ENCODE assay signal across 11 mouse cellular contexts in genomic region chr4:43425197-43425596, GRCm38 (mm10). TPM values are rescaled to one million over a fixed set of nuclear protein-coding genes. Genes with fewer than 3 reads are reported as not detected.
DNase-seq lines count a peak whose midpoint lies in the region; ATAC-seq lines count a peak whose summit lies in the region.
"Had no signal": no experiment of that assay in that cellular context is flagged by ENCODE, and none has a peak within 500 bp of the region (broad histone marks: within the 10 kb centered on the region; RNA-seq: fewer than 3 reads in every experiment).

No protein-coding gene starts in this region.

- no peak for DNase-seq in kidney, postnatal 4 days
- peak; percentile 46 for DNase-seq in embryo, embryonic 11 days
- no peak for DNase-seq in embryonic facial prominence, embryonic 14.5 days (ENCODE audit: low spot score)
- DNase-seq in liver, embryonic 13.5 days = no peak
- no peak for DNase-seq in cerebellum, postnatal 14 days
- no peak for DNase-seq in ovary, postnatal 14 days (ENCODE audit: low spot score)
- no peak for DNase-seq in urinary bladder, postnatal 10 days (ENCODE audit: low spot score)
- DNase-seq: adrenal gland, adult 2 months; cerebellum, adult 8-10 months; spleen, adult 18-20 months had no signal

- H3K4me3 ChIP-seq in kidney, embryonic 15.5 days (replicated peaks) = 0 out of 2 replicates have a peak overlapping the region, but pooled peaks have one; percentile 7
- no peak overlapping the region for H3K4me3 ChIP-seq in embryonic facial prominence, embryonic 14.5 days (ENCODE audit: low read depth, low read length)
- peak overlapping the region; percentile 30 for H3K4me3 ChIP-seq in liver, embryonic 13.5 days (replicated peaks)

- ATAC-seq in kidney, embryonic 15.5 days (replicated peaks; ENCODE audit: low FRiP score) = no peak
- ATAC-seq in embryonic facial prominence, embryonic 14.5 days (ENCODE audit: low read depth) = no peak
- ATAC-seq in liver, embryonic 13.5 days (ENCODE audit: low read depth) = no peak

- WGBS in kidney, embryonic 15.5 days = 38% methylated on average over 14 of the region's 14 CpGs
- WGBS in embryonic facial prominence, embryonic 14.5 days = 30% methylated on average over 14 of the region's 14 CpGs
- 18% methylated on average over 14 of the region's 14 CpGs for WGBS in liver, embryonic 13.5 days (ENCODE audit: insufficient replicate concordance)

- H3K36me3 ChIP-seq in kidney, embryonic 15.5 days = peaks cover 56% of the 10 kb centered on the region
- peaks cover 56% of the 10 kb centered on the region for H3K36me3 ChIP-seq in embryonic facial prominence, embryonic 14.5 days (ENCODE audit: control insufficient read depth, insufficient read depth, low read length)
- 0 out of 2 replicates have a peak, but pooled peaks cover 7% of the 10 kb centered on the region for H3K36me3 ChIP-seq in liver, embryonic 13.5 days

- peaks cover 58% of the 10 kb centered on the region for H3K27me3 ChIP-seq in kidney, embryonic 15.5 days
- peaks cover 50% of the 10 kb centered on the region for H3K27me3 ChIP-seq in embryonic facial prominence, embryonic 14.5 days (replicated peaks; ENCODE audit: control insufficient read depth, insufficient read depth, low read length)
- peaks cover 79% of the 10 kb centered on the region for H3K27me3 ChIP-seq in liver, embryonic 13.5 days

- peak overlapping the region; percentile 32 for H3K4me2 ChIP-seq in kidney, embryonic 15.5 days
- peak overlapping the region; percentile 26 for H3K4me2 ChIP-seq in embryonic facial prominence, embryonic 14.5 days (ENCODE audit: low read depth, low read length)
- peak overlapping the region; percentile 50 for H3K4me2 ChIP-seq in liver, embryonic 13.5 days

- peaks cover 40% of the 10 kb centered on the region for H3K4me1 ChIP-seq in kidney, embryonic 15.5 days
- H3K4me1 ChIP-seq in embryonic facial prominence, embryonic 14.5 days (ENCODE audit: control insufficient read depth, insufficient read depth, low read length) = peaks cover 4% of the 10 kb centered on the region; the same call in 1 of the 2 replicates
- peaks cover 18% of the 10 kb centered on the region for H3K4me1 ChIP-seq in liver, embryonic 13.5 days (replicated peaks)

- no peak overlapping the region for H3K27ac ChIP-seq in kidney, embryonic 15.5 days
- H3K27ac ChIP-seq in embryonic facial prominence, embryonic 14.5 days (replicated peaks; ENCODE audit: low read depth, low read length) = no peak overlapping the region
- no peak overlapping the region for H3K27ac ChIP-seq in liver, embryonic 13.5 days

- no peaks in the 10 kb centered on the region for H3K9me3 ChIP-seq in kidney, embryonic 15.5 days (replicated peaks)
- H3K9me3 ChIP-seq in embryonic facial prominence, embryonic 14.5 days (ENCODE audit: control insufficient read depth, low read length) = no peaks in the 10 kb centered on the region
- no peaks in the 10 kb centered on the region for H3K9me3 ChIP-seq in liver, embryonic 13.5 days (replicated peaks)

- no peak overlapping the region for H3K9ac ChIP-seq in kidney, embryonic 15.5 days
- 0 out of 2 replicates have a peak overlapping the region, but pooled peaks have one; percentile 8 for H3K9ac ChIP-seq in embryonic facial prominence, embryonic 14.5 days (ENCODE audit: low read depth, low read length)
- H3K9ac ChIP-seq in liver, embryonic 13.5 days = no peak overlapping the region

RNA-seq across cellular contexts. Expression of gene Fam166b, which starts 3.7 kb away (rescaled TPM):
- 0.27 and 0.44 TPM in 2 replicates for polyA plus RNA-seq in kidney, embryonic 15.5 days (2015; fragmentation: Nextera tagmentation; extraction: Ambion mirVana)
- 0.22 and 0.33 TPM in 2 replicates for polyA plus RNA-seq in embryonic facial prominence, embryonic 14.5 days (2014; fragmentation: Nextera tagmentation; extraction: Ambion mirVana)
- not detected in 2 replicates for polyA plus RNA-seq in liver, embryonic 13.5 days (2015; fragmentation: Nextera tagmentation; extraction: Ambion mirVana)

RNA-seq across cellular contexts. Expression of gene Tesk1, which starts 16.5 kb away (rescaled TPM):
- polyA plus RNA-seq in kidney, embryonic 15.5 days (2015; fragmentation: Nextera tagmentation; extraction: Ambion mirVana) = 5.9 and 7.4 TPM in 2 replicates
- polyA plus RNA-seq in embryonic facial prominence, embryonic 14.5 days (2014; fragmentation: Nextera tagmentation; extraction: Ambion mirVana) = 13.2 and 14.8 TPM in 2 replicates
- polyA plus RNA-seq in liver, embryonic 13.5 days (2015; fragmentation: Nextera tagmentation; extraction: Ambion mirVana) = 0.95 and 0.98 TPM in 2 replicates

RNA-seq across cellular contexts. Expression of gene Cd72, which starts 29.2 kb away (rescaled TPM):
- 3.0 and 4.3 TPM in 2 replicates for polyA plus RNA-seq in kidney, embryonic 15.5 days (2015; fragmentation: Nextera tagmentation; extraction: Ambion mirVana)
- 2.9 and 3.9 TPM in 2 replicates for polyA plus RNA-seq in embryonic facial prominence, embryonic 14.5 days (2014; fragmentation: Nextera tagmentation; extraction: Ambion mirVana)
- polyA plus RNA-seq in liver, embryonic 13.5 days (2015; fragmentation: Nextera tagmentation; extraction: Ambion mirVana) = 0.48 and 0.70 TPM in 2 replicates

RNA-seq across cellular contexts. Expression of gene Rusc2, which starts 43.4 kb away (rescaled TPM):
- 11.7 and 14.1 TPM in 2 replicates for polyA plus RNA-seq in kidney, embryonic 15.5 days (2015; fragmentation: Nextera tagmentation; extraction: Ambion mirVana)
- 11.3 and 11.5 TPM in 2 replicates for polyA plus RNA-seq in embryonic facial prominence, embryonic 14.5 days (2014; fragmentation: Nextera tagmentation; extraction: Ambion mirVana)
- 0.75 and 0.82 TPM in 2 replicates for polyA plus RNA-seq in liver, embryonic 13.5 days (2015; fragmentation: Nextera tagmentation; extraction: Ambion mirVana)

RNA-seq across cellular contexts. Expression of gene Sit1, which starts 58.3 kb away (rescaled TPM):
- polyA plus RNA-seq in kidney, embryonic 15.5 days (2015; fragmentation: Nextera tagmentation; extraction: Ambion mirVana) = not detected in 2 replicates
- not detected in 2 replicates for polyA plus RNA-seq in embryonic facial prominence, embryonic 14.5 days (2014; fragmentation: Nextera tagmentation; extraction: Ambion mirVana)
- polyA plus RNA-seq in liver, embryonic 13.5 days (2015; fragmentation: Nextera tagmentation; extraction: Ambion mirVana) = not detected in 2 replicates
